Mouse (Mus musculus): Measurements from ENCODE around the gene Camsap1. TPM values are rescaled to one million over a fixed set of nuclear protein-coding genes. Genes with fewer than 3 reads are reported as not detected.

Camsap1 gene
- polyA plus RNA-seq, 1 experiment from 2014 or later: 99.8 TPM

DNA sequence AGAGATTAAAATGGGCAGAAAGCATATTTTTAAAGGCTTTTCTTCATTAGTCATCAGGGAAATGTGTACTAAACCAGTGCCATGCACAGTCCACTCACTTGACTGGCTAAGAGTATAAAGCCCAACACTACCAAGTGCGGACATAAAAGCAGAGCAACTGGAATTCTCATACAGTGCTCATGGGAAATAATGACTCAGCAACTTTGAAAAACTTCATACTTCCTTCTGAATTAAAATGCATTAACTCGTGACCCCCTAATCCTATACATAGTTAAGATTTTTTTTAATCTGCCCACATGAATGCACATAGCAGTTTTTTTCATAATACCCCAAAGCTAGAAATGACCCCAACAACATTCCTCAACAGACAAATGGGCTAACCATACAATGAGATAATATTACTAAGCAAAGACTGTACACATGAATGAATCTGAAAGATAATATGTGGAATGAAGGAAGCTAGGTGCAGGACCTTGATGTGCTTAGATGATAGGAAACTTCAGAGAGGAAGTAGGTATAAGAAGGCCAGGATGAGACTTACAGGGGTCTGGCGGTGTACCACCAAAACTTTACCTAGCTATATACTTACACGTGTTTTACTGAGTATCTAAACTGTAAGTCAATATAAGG, 7.8 kb downstream of the Camsap1 start:
- Histone ChIP-seq H3K9ac (no peak overlapping the region), H3K4me1 (peaks cover 25% of the 10 kb centered on the region), H3K36me3 (replicated peaks) (no peaks in the 10 kb centered on the region), H3K4me3 (no peak overlapping the region), H3K27me3 (replicated peaks) (no peaks in the 10 kb centered on the region), H3K4me2 (no peak overlapping the region), H3K9me3 (no peaks in the 10 kb centered on the region), H3K27ac (no peak overlapping the region)
- WGBS: 88% methylated on average over 4 of the region's 4 CpGs
- ATAC-seq (replicated peaks): no peak

DNA sequence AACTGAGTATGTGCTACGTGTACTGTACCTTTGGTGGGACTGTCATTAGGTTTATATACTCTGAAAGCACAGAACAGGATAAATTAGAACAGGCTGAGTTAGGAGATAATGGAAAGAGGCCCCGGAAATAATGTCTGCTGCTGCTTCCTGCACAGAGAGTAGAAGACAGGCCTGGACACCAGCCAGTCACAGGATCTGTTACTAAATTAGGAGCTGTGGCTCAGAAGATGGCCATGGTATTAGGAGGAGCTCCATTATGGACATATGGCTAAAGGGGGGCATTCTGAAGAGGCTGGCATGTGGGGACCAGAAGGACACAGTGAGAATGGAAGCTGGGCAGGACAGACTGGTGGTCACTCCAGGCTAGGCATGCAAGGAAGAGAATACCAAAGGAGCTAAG, 12.7 kb downstream of the Camsap1 start:
- no peak overlapping the region for H3K9ac ChIP-seq

DNA sequence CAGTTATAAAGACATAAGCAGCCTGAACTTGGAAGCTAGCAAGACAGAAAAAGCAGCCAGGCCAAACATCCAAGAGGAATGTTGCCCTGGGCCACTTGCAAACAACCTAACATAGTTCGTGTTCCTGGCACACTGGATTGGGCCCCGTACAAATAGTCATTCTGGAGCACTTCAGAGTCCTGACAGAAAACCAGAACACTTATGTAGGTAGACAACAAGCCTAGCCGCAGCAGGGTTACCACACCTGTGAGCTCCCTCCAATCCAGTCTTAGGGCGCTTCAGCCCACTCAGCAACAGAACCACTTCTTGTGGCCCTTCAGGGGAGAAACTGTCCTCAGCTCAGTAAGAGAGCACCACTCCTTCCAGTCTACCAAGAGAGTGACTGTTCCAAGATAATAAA, 13.8 kb downstream of the Camsap1 start:
- H3K4me1 ChIP-seq: peaks cover 6% of the 10 kb centered on the region; the same call in 1 of the 2 replicates
- ATAC-seq (replicated peaks): no peak
- no peak overlapping the region for H3K27ac ChIP-seq
- no peaks in the 10 kb centered on the region for H3K27me3 ChIP-seq (replicated peaks)
- H3K9ac ChIP-seq: no peak overlapping the region
- H3K9me3 ChIP-seq: no peaks in the 10 kb centered on the region
- H3K36me3 ChIP-seq (replicated peaks): peaks cover 12% of the 10 kb centered on the region
- no peak overlapping the region for H3K4me2 ChIP-seq
- WGBS: 91% methylated on average over 4 of the region's 4 CpGs
- no peak overlapping the region for H3K4me3 ChIP-seq

More for the DNA sequence above, 12.7 kb downstream of the Camsap1 start:
- no peaks in the 10 kb centered on the region for H3K27me3 ChIP-seq (replicated peaks)
- H3K4me1 ChIP-seq: peaks cover 6% of the 10 kb centered on the region; the same call in 1 of the 2 replicates
- H3K4me3 ChIP-seq: no peak overlapping the region
- no peak overlapping the region for H3K27ac ChIP-seq
- H3K9me3 ChIP-seq: no peaks in the 10 kb centered on the region
- WGBS: 77% methylated on average over 2 of the region's 2 CpGs
- no peak for ATAC-seq (replicated peaks)
- H3K4me2 ChIP-seq: no peak overlapping the region
- H3K36me3 ChIP-seq (replicated peaks): peaks cover 7% of the 10 kb centered on the region

DNA sequence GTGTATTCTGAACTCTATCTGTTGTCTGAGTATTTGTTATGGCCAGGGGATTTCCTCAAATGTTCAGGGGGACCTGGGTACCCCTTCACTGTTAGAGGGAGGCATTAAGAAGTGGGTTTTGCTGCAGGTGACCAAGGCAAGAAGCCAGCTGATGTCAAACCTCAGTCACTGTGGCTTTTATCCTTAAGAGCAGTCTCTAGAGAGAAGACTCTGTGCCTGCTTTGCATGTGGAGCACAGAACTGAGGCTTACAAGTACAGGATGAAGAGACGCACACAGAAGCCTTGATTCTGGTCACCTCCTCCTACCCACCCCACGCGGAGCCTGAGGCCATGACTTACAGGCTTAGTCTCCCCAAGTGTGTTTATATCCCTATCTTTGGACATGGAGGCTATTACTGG, 33.8 kb downstream of the Camsap1 start:
- Histone ChIP-seq H3K9ac (no peak overlapping the region), H3K27ac (no peak overlapping the region), H3K4me2 (no peak overlapping the region), H3K4me3 (no peak overlapping the region), H3K36me3 (replicated peaks) (peaks cover 28% of the 10 kb centered on the region), H3K27me3 (replicated peaks) (no peaks in the 10 kb centered on the region), H3K9me3 (no peaks in the 10 kb centered on the region), H3K4me1 (no peaks in the 10 kb centered on the region)
- 87% methylated on average over 3 of the region's 3 CpGs for WGBS
- ATAC-seq (replicated peaks): no peak

DNA sequence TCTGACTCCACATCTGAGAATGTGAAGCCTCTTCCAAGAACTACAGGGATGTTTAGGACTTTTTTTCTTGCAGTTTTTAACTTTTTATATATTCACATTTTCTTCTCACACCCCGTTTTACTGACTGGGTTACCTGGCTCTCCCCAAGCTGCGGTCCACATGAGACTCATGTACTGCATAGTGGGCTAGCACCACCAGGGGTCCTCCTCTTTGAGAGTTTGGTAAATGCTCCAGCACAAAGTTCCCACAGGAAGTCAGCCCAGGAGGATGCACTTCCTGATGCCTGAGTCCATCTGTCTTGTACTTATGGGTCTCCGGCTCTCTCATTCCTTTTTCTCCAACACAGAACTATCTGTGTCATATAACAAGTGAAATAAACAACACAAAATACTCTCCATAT, 35.1 kb downstream of the Camsap1 start:
- Histone ChIP-seq H3K9me3 (no peaks in the 10 kb centered on the region), H3K27me3 (replicated peaks) (no peaks in the 10 kb centered on the region), H3K4me3 (no peak overlapping the region), H3K4me1 (no peaks in the 10 kb centered on the region), H3K27ac (no peak overlapping the region), H3K36me3 (replicated peaks) (peaks cover 38% of the 10 kb centered on the region), H3K4me2 (no peak overlapping the region), H3K9ac (no peak overlapping the region)
- WGBS: 92% methylated on average over 3 of the region's 3 CpGs
- no peak for ATAC-seq (replicated peaks)

- no peak for ATAC-seq (replicated peaks)
- Histone ChIP-seq H3K9me3 (no peaks in the 10 kb centered on the region), H3K4me3 (no peak overlapping the region), H3K9ac (no peak overlapping the region), H3K27ac (no peak overlapping the region), H3K27me3 (replicated peaks) (no peaks in the 10 kb centered on the region), H3K36me3 (replicated peaks) (peaks cover 39% of the 10 kb centered on the region), H3K4me1 (no peaks in the 10 kb centered on the region), H3K4me2 (no peak overlapping the region)
- WGBS: 90% methylated on average over 2 of the region's 2 CpGs
Observed at GRCm38 (mm10) chr2:25943822-25944221, 39.3 kb downstream of the Camsap1 start.

DNA sequence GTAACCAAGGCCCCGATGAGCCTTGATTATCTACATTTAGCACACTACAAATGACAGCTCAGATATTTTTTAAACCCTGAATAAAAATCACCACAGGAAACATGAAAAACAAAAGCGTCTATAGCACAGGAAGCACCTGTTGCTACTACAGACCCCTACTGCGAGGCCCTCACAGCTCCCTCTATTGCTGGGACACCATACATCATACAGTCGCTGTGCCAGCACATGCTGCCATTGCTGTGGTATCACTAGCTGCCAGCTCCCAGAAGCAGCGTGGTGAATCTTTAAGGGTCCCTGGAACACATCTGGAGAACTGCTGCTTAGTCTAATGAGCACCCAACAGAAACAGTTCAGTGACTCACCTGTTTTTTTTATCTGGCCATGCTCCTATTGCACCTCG, 42.6 kb downstream of the Camsap1 start:
- Histone ChIP-seq H3K4me1 (no peaks in the 10 kb centered on the region), H3K36me3 (replicated peaks) (peaks cover 62% of the 10 kb centered on the region), H3K4me3 (no peak overlapping the region), H3K27me3 (replicated peaks) (no peaks in the 10 kb centered on the region), H3K4me2 (no peak overlapping the region), H3K9me3 (no peaks in the 10 kb centered on the region), H3K27ac (no peak overlapping the region), H3K9ac (no peak overlapping the region)
- ATAC-seq (replicated peaks): no peak
- WGBS: 90% methylated on average over 6 of the region's 6 CpGs

DNA sequence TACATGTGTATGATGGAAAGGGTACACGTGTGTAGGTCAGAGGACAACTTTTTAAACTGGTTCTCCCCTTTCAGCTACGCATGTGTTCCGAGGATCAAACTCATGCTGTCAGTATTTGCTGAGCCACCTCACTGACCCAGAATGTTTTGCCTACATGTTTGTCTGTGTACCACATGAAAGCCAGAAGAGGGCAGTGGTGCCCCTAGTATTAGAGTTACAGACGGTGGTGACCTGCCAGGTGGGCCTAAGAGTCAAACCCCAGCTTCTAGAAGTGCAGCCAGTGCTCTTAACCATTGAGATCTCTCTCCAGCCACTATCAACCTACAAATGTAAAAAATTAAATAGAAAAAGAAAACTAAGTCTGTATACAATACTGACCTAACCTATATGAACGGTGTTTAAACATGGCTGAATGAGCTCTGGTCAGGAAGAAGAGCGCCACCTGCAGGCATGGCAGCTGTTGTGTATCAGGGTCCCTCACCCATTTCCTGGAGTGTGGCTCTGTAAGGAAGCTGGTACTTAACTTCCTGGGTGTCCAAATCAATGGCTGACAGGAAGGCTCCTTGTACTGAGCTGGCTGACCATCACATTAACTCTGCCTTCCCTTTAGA, 51.7 kb downstream of the Camsap1 start:
- H3K4me2 ChIP-seq: no peak overlapping the region
- H3K27me3 ChIP-seq (replicated peaks): no peaks in the 10 kb centered on the region
- peaks cover 73% of the 10 kb centered on the region for H3K36me3 ChIP-seq (replicated peaks)
- H3K4me1 ChIP-seq: no peaks in the 10 kb centered on the region
- no peak overlapping the region for H3K4me3 ChIP-seq
- H3K9ac ChIP-seq: no peak overlapping the region
- H3K9me3 ChIP-seq: no peaks in the 10 kb centered on the region
- no peak overlapping the region for H3K27ac ChIP-seq
- 83% methylated on average over 6 of the region's 6 CpGs for WGBS
- ATAC-seq (replicated peaks): no peak

DNA sequence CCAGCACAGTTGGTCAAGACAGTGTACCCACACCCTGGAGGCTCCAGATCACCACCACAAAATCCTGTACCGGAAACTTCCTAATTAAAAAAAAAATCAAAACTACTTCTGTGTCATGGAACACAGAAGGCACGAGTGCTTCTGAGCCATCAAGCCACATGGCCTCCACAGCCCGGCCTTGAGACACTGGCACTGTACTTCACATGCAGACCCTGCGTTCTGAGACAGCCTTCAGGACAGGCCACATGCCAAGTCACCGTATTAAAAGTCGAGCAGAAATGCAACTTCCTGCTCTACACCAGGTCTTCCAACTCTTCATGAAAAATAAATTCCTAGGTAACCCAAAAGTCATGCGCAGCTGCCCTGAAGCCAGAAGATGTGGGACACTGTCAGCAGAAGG, 55.3 kb downstream of the Camsap1 start:
- Histone ChIP-seq H3K27me3 (replicated peaks) (no peaks in the 10 kb centered on the region), H3K36me3 (replicated peaks) (peaks cover 42% of the 10 kb centered on the region), H3K4me3 (no peak overlapping the region), H3K4me1 (no peaks in the 10 kb centered on the region), H3K9ac (no peak overlapping the region), H3K4me2 (no peak overlapping the region), H3K9me3 (no peaks in the 10 kb centered on the region), H3K27ac (no peak overlapping the region)
- no peak for ATAC-seq (replicated peaks)
- 94% methylated on average over 7 of the region's 7 CpGs for WGBS

GRCm38 (mm10) chr2:25924934-25925333, 58.1 kb downstream of the Camsap1 start:
- H3K4me1 ChIP-seq: peaks cover under 1% of the 10 kb centered on the region; the same call in 1 of the 2 replicates
- no peak overlapping the region for H3K4me3 ChIP-seq
- H3K27ac ChIP-seq: no peak overlapping the region
- peaks cover 21% of the 10 kb centered on the region for H3K36me3 ChIP-seq (replicated peaks)
- no peak overlapping the region for H3K9ac ChIP-seq
- ATAC-seq (replicated peaks): no peak
- H3K9me3 ChIP-seq: no peaks in the 10 kb centered on the region
- H3K4me2 ChIP-seq: no peak overlapping the region
- 97% methylated on average over 4 of the region's 4 CpGs for WGBS
- H3K27me3 ChIP-seq (replicated peaks): no peaks in the 10 kb centered on the region

DNA sequence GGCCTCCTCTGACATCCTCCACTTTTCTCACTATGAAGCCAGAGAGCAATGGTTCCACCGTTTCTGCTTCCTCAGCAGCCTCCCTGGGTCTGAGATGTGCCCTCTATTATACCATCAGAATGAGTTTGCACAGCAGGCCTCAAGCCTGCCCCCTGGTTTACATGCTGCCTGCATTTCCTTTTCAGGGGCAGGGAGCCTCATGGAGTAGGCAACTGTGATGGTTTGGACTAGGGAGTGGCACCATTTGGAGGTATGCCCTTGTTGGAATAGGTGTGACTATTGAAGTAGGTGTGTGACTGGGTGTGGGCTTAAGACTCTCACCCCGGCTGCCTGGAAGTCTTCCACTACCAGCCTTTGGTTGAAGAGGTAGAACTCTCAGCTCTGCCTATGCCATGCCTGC, 59.3 kb downstream of the Camsap1 start:
- Histone ChIP-seq H3K9me3 (no peaks in the 10 kb centered on the region), H3K4me2 (no peak overlapping the region), H3K4me3 (no peak overlapping the region), H3K4me1 (peaks cover 4% of the 10 kb centered on the region; the same call in 1 of the 2 replicates), H3K36me3 (replicated peaks) (peaks cover 15% of the 10 kb centered on the region), H3K9ac (no peak overlapping the region), H3K27me3 (replicated peaks) (no peaks in the 10 kb centered on the region), H3K27ac (no peak overlapping the region)
- ATAC-seq (replicated peaks): no peak
- WGBS: 75% methylated on average over 2 of the region's 2 CpGs

- H3K27ac ChIP-seq: no peak overlapping the region
- H3K4me2 ChIP-seq: no peak overlapping the region
- H3K4me1 ChIP-seq: peaks cover 4% of the 10 kb centered on the region; the same call in 1 of the 2 replicates
- H3K9me3 ChIP-seq: no peaks in the 10 kb centered on the region
- 66% methylated on average over 3 of the region's 3 CpGs for WGBS
- no peak overlapping the region for H3K4me3 ChIP-seq
- ATAC-seq (replicated peaks): no peak
- no peaks in the 10 kb centered on the region for H3K27me3 ChIP-seq (replicated peaks)
- H3K9ac ChIP-seq: no peak overlapping the region
- H3K36me3 ChIP-seq (replicated peaks): no peaks in the 10 kb centered on the region
Observed at GRCm38 (mm10) chr2:25919972-25920371, 63.1 kb downstream of the Camsap1 start.

DNA sequence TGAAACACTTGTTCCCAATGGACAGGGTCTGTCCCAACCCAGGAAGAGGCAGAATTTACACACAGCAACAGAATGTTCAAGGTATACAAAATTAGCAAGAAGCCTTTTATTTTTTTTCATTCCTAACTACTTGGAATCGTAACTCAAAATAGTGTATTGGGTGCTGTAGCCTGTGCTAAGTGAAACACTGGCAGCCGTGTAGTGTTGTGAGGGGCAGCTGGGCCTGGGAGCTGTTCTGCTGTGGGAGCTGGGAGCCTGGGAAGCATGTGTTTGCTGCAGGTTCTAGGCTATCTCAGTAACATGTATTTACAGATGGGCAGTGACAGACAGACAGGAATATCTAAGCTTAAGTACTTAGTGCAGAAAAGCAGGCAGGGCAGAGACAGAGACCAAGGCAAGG, 64.7 kb downstream of the Camsap1 start:
- ATAC-seq (replicated peaks): no peak
- Histone ChIP-seq H3K27ac (no peak overlapping the region), H3K36me3 (replicated peaks) (no peaks in the 10 kb centered on the region), H3K4me1 (peaks cover 4% of the 10 kb centered on the region; the same call in 1 of the 2 replicates), H3K4me2 (no peak overlapping the region), H3K9me3 (no peaks in the 10 kb centered on the region), H3K9ac (no peak overlapping the region), H3K4me3 (no peak overlapping the region), H3K27me3 (replicated peaks) (no peaks in the 10 kb centered on the region)
- WGBS: 88% methylated on average over 2 of the region's 2 CpGs

Measured in midbrain, embryonic 15.5 days (tissue).